Mouse (Mus musculus) ES-Bruce4 (cell line): ENCODE data around the gene Tph2. TPM values are rescaled to one million over a fixed set of nuclear protein-coding genes. Genes with fewer than 3 reads are reported as not detected.
"Not testable (repeated sequence)": the region's sequence is repeated elsewhere in the genome, so short reads cannot be mapped to it uniquely, and the experiment has no call there.

Experiments
- H3K27ac ChIP-seq: 2 replicates; pipeline ENCODE4 v1.5.1; 2012; ENCODE audit warnings: low read length, inconsistent platforms; ENCODE audit not compliant: insufficient read depth
- H3K27me3 ChIP-seq: 2 replicates; pipeline ENCODE4 v1.6.1; 2012; ENCODE audit warnings: mild to moderate bottlenecking, low read length, inconsistent platforms; ENCODE audit not compliant: control insufficient read depth, poor library complexity, insufficient read depth, severe bottlenecking
- H3K36me3 ChIP-seq: 2 replicates; pipeline ENCODE4 v1.6.1; 2012; ENCODE audit warnings: inconsistent platforms, mild to moderate bottlenecking, low read length, moderate library complexity; ENCODE audit not compliant: control insufficient read depth, poor library complexity, insufficient read depth, severe bottlenecking
- H3K4me1 ChIP-seq: one replicate; pipeline ENCODE4 v1.8.1; 2011; ENCODE audit warnings: low read length; ENCODE audit not compliant: control insufficient read depth, insufficient read depth
- H3K4me3 ChIP-seq: 2 replicates; pipeline ENCODE4 v1.5.1; 2011; ENCODE audit warnings: low read depth, mild to moderate bottlenecking, low read length
- H3K9ac ChIP-seq: 2 replicates; pipeline ENCODE4 v1.6.1; 2012; ENCODE audit warnings: low read depth, mild to moderate bottlenecking, inconsistent platforms; ENCODE audit not compliant: poor library complexity, severe bottlenecking
- H3K9me3 ChIP-seq: replicated peaks from 2 replicates; pipeline ENCODE4 v1.6.1; 2012; ENCODE audit warnings: mild to moderate bottlenecking, low read length, inconsistent platforms; ENCODE audit not compliant: control insufficient read depth, poor library complexity, insufficient read depth, severe bottlenecking
- CTCF ChIP-seq: IDR thresholded peaks from one replicate; pipeline ENCODE4 v1.8.1; 2011; ENCODE audit warnings: low read depth, low read length
- EP300 ChIP-seq: IDR thresholded peaks from 2 replicates; pipeline ENCODE4 v1.6.1; 2011; ENCODE audit warnings: low read depth, low read length; ENCODE audit not compliant: insufficient read depth
- POLR2A ChIP-seq: IDR thresholded peaks from one replicate; pipeline ENCODE4 v1.8.1; 2011; ENCODE audit warnings: low read length; ENCODE audit not compliant: insufficient read depth
- polyA plus RNA-seq: library from polyadenylated mRNA; stranded (reverse); fragments of >200 nt; gene quantifications from 2 replicates; pipeline ENCODE4 v1.2.4, GENCODE M21; 2011; ENCODE audit warnings: low read depth; ENCODE audit not compliant: missing spikeins, insufficient read depth, insufficient read length

The Tph2 gene
- polyA plus RNA-seq, 1 experiment = not detected

DNA sequence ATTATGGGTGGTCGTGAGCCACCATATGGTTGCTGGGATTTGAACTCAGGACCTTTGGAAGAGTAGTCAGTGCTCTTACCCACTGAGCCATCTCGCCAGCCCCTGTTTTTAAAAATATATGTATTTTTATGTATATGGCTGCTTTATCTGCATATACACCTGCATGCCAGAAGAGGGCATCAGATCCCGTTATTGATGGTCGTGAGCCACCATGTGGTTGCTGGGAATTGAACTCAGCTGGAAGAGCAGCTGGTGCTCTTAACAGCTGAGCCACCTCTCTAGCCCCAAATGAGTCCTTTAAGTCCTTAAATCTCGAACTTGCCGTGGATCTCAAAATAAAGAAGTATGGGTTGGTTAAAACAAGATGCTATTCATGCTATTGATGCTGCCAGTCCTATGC, 6.8 kb downstream of the Tph2 start:
- H3K4me1 ChIP-seq, H3K27ac ChIP-seq: not testable (repeated sequence)
- TF ChIP-seq CTCF = peak; percentile 38

DNA sequence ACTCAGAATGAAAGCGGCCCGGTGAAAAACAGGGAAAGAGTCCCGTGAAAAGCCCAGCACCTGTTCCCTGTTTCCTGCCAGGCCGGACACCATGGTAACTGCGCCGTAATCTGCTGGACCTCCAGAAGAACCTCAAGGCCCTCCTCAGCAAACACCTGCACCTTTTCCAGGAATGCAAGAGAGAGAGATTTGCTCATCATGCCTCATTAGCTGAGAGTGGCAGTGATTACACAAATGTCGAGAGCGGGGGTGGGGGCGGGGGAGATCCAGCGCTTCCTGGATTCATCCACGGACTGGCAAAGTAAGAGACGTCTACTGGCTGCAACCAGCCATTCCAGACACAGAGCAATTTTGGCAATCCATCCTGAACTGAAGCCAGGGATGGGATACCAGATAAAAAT, 9.2 kb downstream of the Tph2 start:
- H3K9ac ChIP-seq = no peak overlapping the region; the same call in 1 of the 2 replicates
- no peak overlapping the region for H3K27ac ChIP-seq
- no peak for TF ChIP-seq CTCF
- 0 out of 2 replicates have a peak, but pooled peaks have one; percentile 14 for TF ChIP-seq EP300
- H3K36me3 ChIP-seq = no peaks in the 10 kb centered on the region
- H3K4me3 ChIP-seq = peak overlapping the region; percentile 55
- no peaks in the 10 kb centered on the region for H3K4me1 ChIP-seq
- no peaks in the 10 kb centered on the region for H3K9me3 ChIP-seq
- H3K27me3 ChIP-seq = no peaks in the 10 kb centered on the region

More for the DNA sequence above, 6.8 kb downstream of the Tph2 start:
- not testable (repeated sequence) for H3K27me3 ChIP-seq, H3K4me3 ChIP-seq, H3K36me3 ChIP-seq, H3K9ac ChIP-seq, H3K9me3 ChIP-seq

DNA sequence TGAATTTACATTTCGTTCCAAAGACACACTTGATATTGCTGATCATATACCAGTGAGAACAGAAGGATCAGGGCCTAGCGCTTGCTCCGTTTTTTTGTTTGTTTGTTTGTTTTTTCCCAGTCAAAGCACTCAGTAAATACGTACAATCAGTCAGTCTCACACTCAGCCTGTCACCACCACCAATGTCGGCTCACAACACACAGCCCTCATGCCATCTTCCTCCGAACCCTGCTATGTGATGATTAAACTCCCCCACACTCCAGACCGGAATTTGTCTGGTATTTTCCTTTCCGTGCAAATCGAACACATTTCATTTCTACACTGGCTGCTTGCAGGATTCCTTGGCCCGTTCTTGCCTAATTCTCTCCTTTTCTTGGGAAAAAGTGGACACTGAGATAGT, 11.5 kb downstream of the Tph2 start:
- Histone ChIP-seq H3K36me3 (no peaks in the 10 kb centered on the region), H3K4me1 (no peaks in the 10 kb centered on the region), H3K9me3 (no peaks in the 10 kb centered on the region), H3K27me3 (no peaks in the 10 kb centered on the region), H3K27ac (no peak overlapping the region), H3K4me3 (no peak overlapping the region), H3K9ac (no peak overlapping the region)
- no peak for TF ChIP-seq CTCF
- TF ChIP-seq EP300 = no peak
- TF ChIP-seq POLR2A = no peak

DNA sequence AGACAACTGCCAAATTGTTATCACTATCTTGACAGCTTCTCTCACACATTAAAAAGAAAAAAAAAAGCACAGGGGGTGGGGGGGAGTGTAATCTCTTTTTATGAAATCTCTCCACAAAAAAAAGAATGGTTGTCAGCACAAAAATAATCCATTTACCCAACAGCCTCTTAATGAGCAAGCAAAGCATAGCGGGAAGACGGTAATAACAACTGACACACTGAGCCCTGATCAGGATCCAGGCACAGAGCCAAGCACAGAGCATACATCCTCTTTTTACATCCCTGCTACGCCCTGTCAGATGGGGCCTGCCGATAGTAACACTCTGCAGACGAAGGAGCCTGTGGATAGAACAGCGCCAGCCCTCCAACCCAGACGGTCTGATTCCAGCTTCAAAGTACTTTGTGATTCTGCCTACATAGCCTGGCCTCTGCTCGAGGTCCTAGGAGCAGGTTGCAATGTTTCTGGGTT, 13.4 kb downstream of the Tph2 start:
- TF ChIP-seq CTCF (no peak), POLR2A (no peak), EP300 (no peak)
- H3K9me3 ChIP-seq = no peaks in the 10 kb centered on the region
- no peak overlapping the region for H3K4me3 ChIP-seq
- no peaks in the 10 kb centered on the region for H3K36me3 ChIP-seq
- H3K27me3 ChIP-seq = no peaks in the 10 kb centered on the region
- no peak overlapping the region for H3K27ac ChIP-seq
- H3K9ac ChIP-seq = no peak overlapping the region
- H3K4me1 ChIP-seq = no peaks in the 10 kb centered on the region

DNA sequence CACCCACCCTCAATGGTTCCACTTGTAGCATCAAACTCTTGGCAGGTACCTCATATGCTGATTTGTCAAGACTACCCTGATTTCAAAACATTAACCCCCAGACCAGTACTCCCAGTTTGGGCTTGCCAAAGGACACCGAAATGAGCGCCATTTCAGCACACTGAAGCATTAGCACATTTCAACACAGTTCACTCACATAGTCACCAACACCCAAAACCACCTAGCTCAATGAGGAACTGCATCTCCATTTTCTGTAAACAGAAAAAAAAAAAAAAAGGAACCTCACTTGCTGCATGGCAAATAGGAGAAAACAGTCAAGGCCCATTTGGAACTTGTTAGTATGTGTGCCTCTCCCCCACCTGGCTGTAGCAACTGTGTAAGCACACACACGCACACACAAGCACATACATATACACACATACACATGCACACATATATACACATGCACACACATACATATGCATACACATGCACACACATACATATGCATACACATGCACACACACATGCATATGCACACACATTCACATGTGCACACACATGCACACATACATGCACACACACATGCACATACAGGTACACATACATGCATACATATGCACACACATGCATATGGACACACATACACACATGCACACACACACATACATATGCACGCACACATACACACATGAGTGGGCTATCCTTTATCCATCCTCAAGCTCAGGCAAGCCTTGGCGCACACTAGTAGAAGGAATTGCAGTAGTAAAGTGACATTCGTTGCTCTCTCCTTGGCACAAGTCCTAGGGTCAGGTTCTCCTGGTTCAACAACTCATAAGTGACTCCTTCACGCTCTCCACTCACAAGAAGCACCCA, 14.1 kb downstream of the Tph2 start:
- H3K9me3 ChIP-seq = no peaks in the 10 kb centered on the region
- no peak for TF ChIP-seq CTCF
- no peak for TF ChIP-seq EP300
- TF ChIP-seq POLR2A = no peak
- no peak overlapping the region for H3K4me3 ChIP-seq
- no peak overlapping the region for H3K27ac ChIP-seq
- H3K9ac ChIP-seq = no peak overlapping the region
- no peaks in the 10 kb centered on the region for H3K27me3 ChIP-seq
- H3K36me3 ChIP-seq = no peaks in the 10 kb centered on the region
- no peaks in the 10 kb centered on the region for H3K4me1 ChIP-seq

DNA sequence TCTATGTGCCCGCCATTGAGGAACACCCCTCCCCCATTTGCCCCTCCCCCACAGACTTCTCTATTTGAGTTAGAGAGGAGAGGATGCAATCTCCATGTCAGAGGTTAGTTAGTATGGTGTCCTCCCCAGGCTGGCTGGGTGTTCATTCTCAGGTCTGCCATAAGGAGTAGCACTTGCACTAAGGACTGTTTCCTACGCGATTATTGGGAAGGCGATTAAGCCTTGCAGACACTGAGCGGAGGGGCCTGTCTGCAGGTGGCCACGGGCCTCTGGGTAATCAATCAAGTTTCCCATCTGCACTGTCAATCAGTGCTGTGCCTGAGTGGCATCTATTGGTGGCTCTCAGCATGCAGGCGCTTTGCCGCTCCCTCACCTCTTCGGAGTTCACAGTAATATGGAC, 15.4 kb downstream of the Tph2 start:
- no peak overlapping the region for H3K9ac ChIP-seq
- H3K4me1 ChIP-seq = no peaks in the 10 kb centered on the region
- no peaks in the 10 kb centered on the region for H3K27me3 ChIP-seq
- no peak overlapping the region for H3K4me3 ChIP-seq
- H3K36me3 ChIP-seq = no peaks in the 10 kb centered on the region
- TF ChIP-seq EP300 (no peak), CTCF (no peak), POLR2A (no peak)
- no peak overlapping the region for H3K27ac ChIP-seq
- no peaks in the 10 kb centered on the region for H3K9me3 ChIP-seq
